Mouse (Mus musculus) embryonic facial prominence, embryonic 12.5 days (tissue): ENCODE results near the gene Plod2. TPM values are rescaled to one million over a fixed set of nuclear protein-coding genes. Genes with fewer than 3 reads are reported as not detected.

ENCODE experiments used
- ATAC-seq: fragments of 200-750 bp; cut with Nextera tagmentation; 2 replicates; pipeline ENCODE4 v1.8.0; 2017; ENCODE audit not compliant: insufficient number of reproducible peaks, insufficient read depth, low FRiP score, low TSS enrichment
- H3K27ac ChIP-seq: fragments of 300-500 bp; sonication (generic); 2 replicates; pipeline ENCODE4 v1.5.1; 2016; ENCODE audit warnings: mild to moderate bottlenecking
- H3K27me3 ChIP-seq: fragments of 300-500 bp; sonication (generic); 2 replicates; pipeline ENCODE4 v1.6.1; 2016; ENCODE audit warnings: mild to moderate bottlenecking, moderate library complexity
- H3K36me3 ChIP-seq: fragments of 300-500 bp; sonication (generic); 2 replicates; pipeline ENCODE4 v1.6.1; 2016; ENCODE audit warnings: mild to moderate bottlenecking
- H3K4me1 ChIP-seq: fragments of 300-500 bp; sonication (generic); 2 replicates; pipeline ENCODE4 v1.6.1; 2016
- H3K4me2 ChIP-seq: fragments of 300-500 bp; sonication (generic); replicated peaks from 2 replicates; pipeline ENCODE4 v1.6.1; 2016; ENCODE audit warnings: mild to moderate bottlenecking, moderate library complexity
- H3K4me3 ChIP-seq: fragments of 300-500 bp; sonication (generic); 2 replicates; pipeline ENCODE4 v1.5.1; 2016; ENCODE audit warnings: mild to moderate bottlenecking
- H3K9ac ChIP-seq: fragments of 300-500 bp; sonication (generic); 2 replicates; pipeline ENCODE4 v1.6.1; 2016; ENCODE audit warnings: mild to moderate bottlenecking, moderate library complexity
- H3K9me3 ChIP-seq: fragments of 300-500 bp; sonication (generic); 2 replicates; pipeline ENCODE4 v1.6.1; 2016; ENCODE audit warnings: mild to moderate bottlenecking, moderate library complexity
- WGBS: fragments of 180-500 bp; shearing (Covaris S2); methylation state at CpG from one replicate; pipeline ENCODE4 v1.1.7; 2016; 5-methylcytosine and 5-hydroxymethylcytosine counted together
- polyA plus RNA-seq: library from polyadenylated mRNA; unstranded; fragments of >200 nt; fragmentation: Nextera tagmentation; extraction: Ambion mirVana; gene quantifications from 2 replicates; pipeline ENCODE4 v1.2.1, GENCODE M21; 2016

Gene Plod2
- polyA plus RNA-seq, 1 experiment from 2014 or later = 61.0 TPM

DNA sequence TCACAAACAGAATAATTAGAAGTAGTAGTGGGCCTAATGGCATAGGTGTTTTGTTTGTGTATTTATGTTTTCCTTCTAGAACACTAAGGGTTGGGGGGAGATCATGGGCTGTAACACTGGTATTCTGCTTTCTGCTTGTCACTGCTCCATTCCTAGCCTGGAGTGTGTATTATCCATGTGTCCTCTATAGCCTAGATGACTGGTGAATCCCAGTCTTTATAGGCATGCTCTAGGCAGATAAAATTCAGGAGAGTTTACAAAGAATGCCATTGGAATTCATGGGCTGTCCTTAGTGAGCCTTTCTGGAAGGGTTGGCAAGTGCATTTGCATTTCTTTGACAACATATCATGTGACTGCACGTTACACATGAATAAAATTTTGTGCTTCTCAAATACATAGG is 44.0 kb downstream of the Plod2 start:
- Histone ChIP-seq H3K27ac (no peak overlapping the region), H3K9me3 (no peaks in the 10 kb centered on the region), H3K36me3 (peaks cover 34% of the 10 kb centered on the region), H3K9ac (no peak overlapping the region), H3K4me3 (no peak overlapping the region), H3K4me1 (no peaks in the 10 kb centered on the region), H3K4me2 (no peak overlapping the region), H3K27me3 (no peaks in the 10 kb centered on the region)
- 75% methylated on average over 1 of the region's 1 CpGs for WGBS
- ATAC-seq = no peak

DNA sequence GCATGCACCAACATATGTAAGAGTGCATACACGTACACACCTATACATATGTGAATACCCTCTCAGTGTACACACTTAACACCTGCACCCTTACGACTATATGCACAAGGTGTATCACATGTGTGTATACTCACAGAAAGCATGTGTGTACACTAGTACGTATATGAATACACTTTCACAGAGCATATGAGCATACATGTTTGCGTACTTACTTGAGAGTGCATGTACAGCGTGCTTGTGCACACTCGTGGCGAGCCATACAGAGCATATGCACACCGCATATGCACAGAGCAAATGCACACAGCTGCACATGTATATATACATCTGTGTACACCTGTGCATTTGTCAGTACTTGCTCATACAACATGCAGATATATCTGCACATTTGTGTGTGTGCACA is 45.4 kb downstream of the Plod2 start:
- Histone ChIP-seq H3K4me3 (no peak overlapping the region), H3K36me3 (peaks cover 34% of the 10 kb centered on the region), H3K27me3 (no peaks in the 10 kb centered on the region), H3K27ac (no peak overlapping the region), H3K9me3 (no peaks in the 10 kb centered on the region), H3K4me1 (no peaks in the 10 kb centered on the region), H3K4me2 (no peak overlapping the region), H3K9ac (no peak overlapping the region)
- 98% methylated on average over 8 of the region's 8 CpGs for WGBS
- no peak for ATAC-seq

DNA sequence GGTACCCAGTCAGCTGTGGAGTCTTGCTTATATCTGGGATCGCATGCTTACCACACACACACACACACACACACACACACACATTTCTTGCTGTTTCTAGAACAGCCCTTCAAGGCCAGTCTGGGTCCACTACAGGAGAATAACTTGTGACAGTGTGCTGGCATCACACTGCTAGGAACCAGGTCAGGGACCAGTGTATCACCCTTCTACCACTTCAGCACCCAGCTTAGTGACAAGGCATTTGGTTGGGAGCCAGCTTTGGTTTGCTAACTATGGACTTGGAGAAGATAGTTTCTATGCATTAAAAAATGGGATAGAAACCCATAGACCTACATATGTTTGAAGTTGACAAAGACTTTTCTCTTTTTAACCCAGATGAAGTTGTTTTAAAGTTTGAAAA is 46.2 kb downstream of the Plod2 start:
- H3K27ac ChIP-seq = no peak overlapping the region
- H3K4me1 ChIP-seq = no peaks in the 10 kb centered on the region
- no peak for ATAC-seq
- no peak overlapping the region for H3K4me3 ChIP-seq
- WGBS = 100% methylated on average over 1 of the region's 1 CpGs
- no peaks in the 10 kb centered on the region for H3K27me3 ChIP-seq
- H3K9me3 ChIP-seq = no peaks in the 10 kb centered on the region
- H3K36me3 ChIP-seq = peaks cover 35% of the 10 kb centered on the region
- no peak overlapping the region for H3K4me2 ChIP-seq
- no peak overlapping the region for H3K9ac ChIP-seq

GRCm38 (mm10) chr9:92589021-92589420 is 47.0 kb downstream of the Plod2 start:
- ATAC-seq = no peak
- H3K36me3 ChIP-seq = peaks cover 35% of the 10 kb centered on the region
- H3K4me3 ChIP-seq = no peak overlapping the region
- no peak overlapping the region for H3K9ac ChIP-seq
- 90% methylated on average over 5 of the region's 5 CpGs for WGBS
- no peak overlapping the region for H3K27ac ChIP-seq
- no peak overlapping the region for H3K4me2 ChIP-seq
- H3K4me1 ChIP-seq = no peaks in the 10 kb centered on the region
- no peaks in the 10 kb centered on the region for H3K27me3 ChIP-seq
- H3K9me3 ChIP-seq = no peaks in the 10 kb centered on the region

DNA sequence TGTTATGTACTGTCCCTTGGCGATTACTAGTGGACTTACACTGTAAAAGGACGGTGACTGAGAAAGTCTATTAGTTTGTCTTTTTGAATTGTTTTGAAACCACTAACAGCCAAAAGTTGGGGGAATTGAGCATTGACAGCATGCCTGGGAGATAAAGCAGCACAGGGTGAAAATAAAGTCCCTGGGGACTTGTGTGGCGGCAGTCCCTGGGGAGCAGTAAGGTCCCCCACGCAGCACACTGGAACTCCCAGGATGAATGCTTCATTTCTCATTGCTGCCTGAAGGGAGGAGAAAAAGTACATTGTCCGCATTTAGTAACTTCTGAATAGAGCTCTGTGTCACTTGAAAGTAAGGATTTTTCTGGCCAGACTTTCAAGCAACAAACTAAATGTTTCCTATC is 49.5 kb downstream of the Plod2 start:
- ATAC-seq = no peak
- H3K27me3 ChIP-seq = no peaks in the 10 kb centered on the region
- no peaks in the 10 kb centered on the region for H3K9me3 ChIP-seq
- 65% methylated on average over 5 of the region's 5 CpGs for WGBS
- no peak overlapping the region for H3K9ac ChIP-seq
- no peak overlapping the region for H3K4me3 ChIP-seq
- H3K4me2 ChIP-seq = no peak overlapping the region
- no peaks in the 10 kb centered on the region for H3K4me1 ChIP-seq
- H3K27ac ChIP-seq = no peak overlapping the region
- H3K36me3 ChIP-seq = peaks cover 27% of the 10 kb centered on the region

DNA sequence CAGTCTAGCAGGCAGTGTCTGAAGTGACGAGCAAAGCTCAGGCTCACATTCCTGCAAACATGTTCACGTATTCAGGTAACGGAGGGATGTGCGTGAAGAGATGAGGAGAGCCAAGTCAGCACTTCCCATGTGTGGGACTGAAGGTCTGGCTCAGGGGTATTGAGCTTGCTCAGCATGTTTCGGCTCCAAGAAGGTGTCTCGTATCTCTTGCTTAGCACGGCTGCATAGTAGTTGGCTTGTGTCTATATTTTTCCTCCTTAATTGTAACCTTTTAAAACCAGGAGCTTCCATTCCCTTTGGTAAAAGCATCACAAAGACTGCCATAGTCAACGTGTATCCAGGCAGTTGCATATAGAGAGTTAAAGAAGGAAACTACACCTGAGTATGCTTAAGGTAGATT is 50.7 kb downstream of the Plod2 start:
- Histone ChIP-seq H3K4me1 (no peaks in the 10 kb centered on the region), H3K4me3 (no peak overlapping the region), H3K27me3 (no peaks in the 10 kb centered on the region), H3K27ac (no peak overlapping the region), H3K36me3 (peaks cover 20% of the 10 kb centered on the region), H3K9ac (no peak overlapping the region), H3K9me3 (no peaks in the 10 kb centered on the region), H3K4me2 (no peak overlapping the region)
- ATAC-seq = no peak
- 85% methylated on average over 8 of the region's 8 CpGs for WGBS

GRCm38 (mm10) chr9:92594491-92594890 is 52.5 kb downstream of the Plod2 start:
- no peak overlapping the region for H3K27ac ChIP-seq
- no peak for ATAC-seq
- 61% methylated on average over 6 of the region's 6 CpGs for WGBS

GRCm38 (mm10) chr9:92595296-92595695 is 53.3 kb downstream of the Plod2 start:
- WGBS = 82% methylated on average over 4 of the region's 4 CpGs
- H3K27me3 ChIP-seq = no peaks in the 10 kb centered on the region
- no peak overlapping the region for H3K4me3 ChIP-seq
- no peak overlapping the region for H3K4me2 ChIP-seq
- no peaks in the 10 kb centered on the region for H3K4me1 ChIP-seq
- no peaks in the 10 kb centered on the region for H3K9me3 ChIP-seq
- H3K27ac ChIP-seq = no peak overlapping the region
- H3K9ac ChIP-seq = no peak overlapping the region
- peaks cover 8% of the 10 kb centered on the region for H3K36me3 ChIP-seq
- ATAC-seq = no peak

More at GRCm38 (mm10) chr9:92594491-92594890, 52.5 kb downstream of the Plod2 start:
- no peaks in the 10 kb centered on the region for H3K9me3 ChIP-seq
- no peaks in the 10 kb centered on the region for H3K4me1 ChIP-seq
- H3K9ac ChIP-seq = no peak overlapping the region
- no peak overlapping the region for H3K4me3 ChIP-seq
- no peaks in the 10 kb centered on the region for H3K27me3 ChIP-seq
- H3K36me3 ChIP-seq = peaks cover 11% of the 10 kb centered on the region
- H3K4me2 ChIP-seq = no peak overlapping the region

DNA sequence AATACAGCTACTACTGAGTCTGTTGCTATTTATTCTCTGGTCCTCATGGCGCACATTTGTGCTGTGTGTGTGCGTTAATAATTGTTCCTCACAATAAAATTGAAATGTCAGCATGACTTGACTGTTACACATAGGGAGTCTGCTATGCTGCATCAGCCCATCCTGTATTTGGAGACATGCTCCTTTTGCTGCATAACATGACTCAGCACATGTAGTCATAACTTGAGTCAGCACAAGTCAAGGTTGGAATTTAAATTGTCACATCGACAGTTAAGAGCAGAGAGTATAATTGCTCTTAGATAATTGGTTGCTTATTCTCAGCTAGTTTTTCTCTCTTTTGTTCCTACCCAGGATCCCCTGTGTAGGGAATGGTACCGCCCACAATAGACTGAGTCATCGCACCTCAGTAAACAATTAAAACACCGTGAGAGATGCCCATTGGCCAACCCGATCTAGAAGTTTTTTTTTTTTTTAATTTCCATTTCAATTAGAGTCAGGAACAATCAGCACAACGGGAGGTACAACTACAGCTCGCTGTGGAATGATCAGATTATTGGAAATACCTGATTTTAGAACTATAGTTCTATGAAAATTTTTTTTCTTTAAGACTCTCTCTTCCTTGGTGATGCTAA is 55.0 kb downstream of the Plod2 start:
- H3K27me3 ChIP-seq = no peaks in the 10 kb centered on the region
- WGBS = 93% methylated on average over 9 of the region's 9 CpGs
- peaks cover 13% of the 10 kb centered on the region for H3K36me3 ChIP-seq
- H3K9ac ChIP-seq = no peak overlapping the region
- H3K4me3 ChIP-seq = no peak overlapping the region
- no peak overlapping the region for H3K27ac ChIP-seq
- H3K9me3 ChIP-seq = no peaks in the 10 kb centered on the region
- H3K4me1 ChIP-seq = no peaks in the 10 kb centered on the region
- H3K4me2 ChIP-seq = no peak overlapping the region
- no peak for ATAC-seq

GRCm38 (mm10) chr9:92597776-92598175 is 55.8 kb downstream of the Plod2 start:
- no peak overlapping the region for H3K27ac ChIP-seq
- H3K4me1 ChIP-seq = no peaks in the 10 kb centered on the region
- peak; percentile 47; the same call in 1 of the 2 replicates for ATAC-seq
- no peak overlapping the region for H3K4me3 ChIP-seq
- H3K4me2 ChIP-seq = no peak overlapping the region
- no peak overlapping the region for H3K9ac ChIP-seq
- WGBS = 40% methylated on average over 11 of the region's 11 CpGs
- H3K36me3 ChIP-seq = peaks cover 17% of the 10 kb centered on the region
- H3K9me3 ChIP-seq = no peaks in the 10 kb centered on the region
- no peaks in the 10 kb centered on the region for H3K27me3 ChIP-seq

DNA sequence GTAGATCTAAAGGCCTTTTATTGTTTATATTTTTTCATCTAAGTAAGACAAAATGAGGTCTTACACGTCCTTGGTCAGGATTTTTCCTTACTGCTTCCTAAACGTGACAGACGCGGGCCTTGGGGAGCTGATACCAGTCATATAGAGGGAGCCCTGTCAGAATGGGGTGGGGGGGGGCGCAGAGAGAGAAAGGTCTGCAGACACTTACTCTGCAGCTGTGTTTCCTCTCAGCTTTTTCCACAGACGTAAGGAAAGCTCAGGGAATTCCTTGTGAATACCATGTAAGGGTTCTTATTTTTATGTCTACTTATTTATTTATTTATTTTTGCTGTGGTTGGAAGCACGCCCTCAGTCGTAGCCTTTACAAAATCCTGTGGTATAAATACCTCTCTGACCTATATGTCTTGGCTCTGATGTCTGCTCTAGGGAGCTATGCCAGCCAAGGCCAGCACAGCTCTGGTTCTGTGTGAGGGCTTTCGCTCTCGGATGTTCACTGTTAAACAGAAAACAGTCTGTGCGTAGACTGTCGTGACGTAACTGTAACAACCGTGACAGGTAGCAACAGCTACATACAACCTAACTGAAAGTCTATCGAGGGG is 58.0 kb downstream of the Plod2 start:
- no peak overlapping the region for H3K9ac ChIP-seq
- H3K27me3 ChIP-seq = no peaks in the 10 kb centered on the region
- WGBS = 76% methylated on average over 15 of the region's 15 CpGs
- no peak overlapping the region for H3K27ac ChIP-seq
- no peaks in the 10 kb centered on the region for H3K9me3 ChIP-seq
- H3K4me3 ChIP-seq = no peak overlapping the region
- H3K4me2 ChIP-seq = no peak overlapping the region
- no peaks in the 10 kb centered on the region for H3K4me1 ChIP-seq
- no peak for ATAC-seq
- H3K36me3 ChIP-seq = peaks cover 18% of the 10 kb centered on the region

DNA sequence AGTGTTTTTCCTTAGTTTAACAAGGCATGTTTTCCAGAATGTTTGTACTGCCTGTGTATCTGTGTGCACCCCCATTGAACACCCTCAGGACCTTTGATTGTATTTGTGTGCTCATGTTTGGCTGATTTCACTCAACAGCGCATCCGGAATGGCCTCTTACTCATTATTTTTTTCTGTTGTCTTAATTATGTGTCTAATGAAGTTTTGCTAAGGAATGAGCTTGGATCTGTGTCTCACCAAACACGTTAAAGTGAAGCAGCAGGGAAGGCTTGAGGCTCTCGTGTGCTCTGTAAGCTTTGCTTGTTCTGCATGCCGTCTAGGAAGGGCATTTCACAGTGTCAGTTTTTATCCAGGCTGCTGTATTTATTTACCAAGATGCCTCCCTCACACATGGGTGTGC is 59.5 kb downstream of the Plod2 start:
- no peak overlapping the region for H3K4me3 ChIP-seq
- no peak overlapping the region for H3K9ac ChIP-seq
- no peaks in the 10 kb centered on the region for H3K27me3 ChIP-seq
- no peak overlapping the region for H3K27ac ChIP-seq
- WGBS = 86% methylated on average over 5 of the region's 5 CpGs
- no peaks in the 10 kb centered on the region for H3K4me1 ChIP-seq
- H3K4me2 ChIP-seq = no peak overlapping the region
- peaks cover 18% of the 10 kb centered on the region for H3K36me3 ChIP-seq
- ATAC-seq = no peak
- no peaks in the 10 kb centered on the region for H3K9me3 ChIP-seq
